Mouse (Mus musculus): ENCODE results near the gene Stambpl1. TPM values are rescaled to one million over a fixed set of nuclear protein-coding genes. Genes with fewer than 3 reads are reported as not detected.
"Not testable (repeated sequence)": the region's sequence is repeated elsewhere in the genome, so short reads cannot be mapped to it uniquely, and the experiment has no call there.

Stambpl1 gene
- total RNA-seq, 2 experiments from 2014 or later, result 7.5 to 8.3 TPM

GRCm38 (mm10) chr19:34195031-34195430 lies 3.0 kb downstream of the Stambpl1 start:
- no peak for DNase-seq (ENCODE audit: low spot score in 2 of 2)

GRCm38 (mm10) chr19:34198066-34198465 lies 6.0 kb downstream of the Stambpl1 start:
- no peak for DNase-seq (ENCODE audit: low spot score in 2 of 2)

- no peak for DNase-seq (ENCODE audit: low spot score in 2 of 2)
Observed at GRCm38 (mm10) chr19:34198901-34199300, 6.9 kb downstream of the Stambpl1 start.

- DNase-seq (ENCODE audit: low spot score in 2 of 2), result no peak
Observed at GRCm38 (mm10) chr19:34199488-34199887, 7.5 kb downstream of the Stambpl1 start.

GRCm38 (mm10) chr19:34202668-34203067 lies 10.6 kb downstream of the Stambpl1 start:
- DNase-seq (ENCODE audit: low spot score in 2 of 2), result no peak

GRCm38 (mm10) chr19:34206128-34206527 lies 14.1 kb downstream of the Stambpl1 start:
- DNase-seq (ENCODE audit: low spot score in 2 of 2), result not testable (repeated sequence)

GRCm38 (mm10) chr19:34206760-34207440 lies 14.9 kb downstream of the Stambpl1 start:
- DNase-seq (ENCODE audit: low spot score in 2 of 2), result no peak

- no peak for DNase-seq (ENCODE audit: low spot score in 2 of 2)
Observed at GRCm38 (mm10) chr19:34209031-34209430, 17.0 kb downstream of the Stambpl1 start.

GRCm38 (mm10) chr19:34209930-34210581 lies 18.0 kb downstream of the Stambpl1 start:
- DNase-seq (ENCODE audit: low spot score in 2 of 2), result no peak

GRCm38 (mm10) chr19:34210841-34211240 lies 18.8 kb downstream of the Stambpl1 start:
- DNase-seq (ENCODE audit: low spot score in 2 of 2), result no peak

GRCm38 (mm10) chr19:34212489-34213250 lies 20.6 kb downstream of the Stambpl1 start:
- no peak for DNase-seq (ENCODE audit: low spot score in 2 of 2)

GRCm38 (mm10) chr19:34213251-34213645 lies 21.2 kb downstream of the Stambpl1 start:
- no peak for DNase-seq (ENCODE audit: low spot score in 2 of 2)

- no peak for DNase-seq (ENCODE audit: low spot score in 2 of 2)
Observed at GRCm38 (mm10) chr19:34214136-34214535, 22.1 kb downstream of the Stambpl1 start.

- no peak for DNase-seq (ENCODE audit: low spot score in 2 of 2)
Observed at GRCm38 (mm10) chr19:34216956-34217355, 24.9 kb downstream of the Stambpl1 start.

GRCm38 (mm10) chr19:34217761-34218160 lies 25.7 kb downstream of the Stambpl1 start:
- DNase-seq (ENCODE audit: low spot score in 2 of 2), result no peak

- no peak for DNase-seq (ENCODE audit: low spot score in 2 of 2)
Observed at GRCm38 (mm10) chr19:34219260-34219968, 27.4 kb downstream of the Stambpl1 start.

- no peak for DNase-seq (ENCODE audit: low spot score in 2 of 2)
Observed at GRCm38 (mm10) chr19:34220732-34221380, 28.8 kb downstream of the Stambpl1 start.

- DNase-seq (ENCODE audit: low spot score in 2 of 2), result no peak
Observed at GRCm38 (mm10) chr19:34222805-34223204, 30.8 kb downstream of the Stambpl1 start.

- no peak for DNase-seq (ENCODE audit: low spot score in 2 of 2)
Observed at GRCm38 (mm10) chr19:34231596-34231995, 39.6 kb downstream of the Stambpl1 start.

- DNase-seq (ENCODE audit: low spot score in 2 of 2), result no peak
Observed at GRCm38 (mm10) chr19:34232326-34232725, 40.3 kb downstream of the Stambpl1 start.

- no peak for DNase-seq (ENCODE audit: low spot score in 2 of 2)
Observed at GRCm38 (mm10) chr19:34233944-34234343, 41.9 kb downstream of the Stambpl1 start.
